ENCODE assay signal across 13 mouse cellular contexts in genomic region chr1:166255091-166255490, GRCm38 (mm10). TPM values are rescaled to one million over a fixed set of nuclear protein-coding genes. Genes with fewer than 3 reads are reported as not detected.
A peak's percentile ranks its signal among the peaks of the same experiment; 100 is the strongest.
DNase-seq lines count a peak whose midpoint lies in the region; ATAC-seq and TF ChIP-seq lines count a peak whose summit lies in the region.
"Had no signal": no experiment of that assay in that cellular context is flagged by ENCODE, and none has a peak within 500 bp of the region (broad histone marks: within the 10 kb centered on the region; RNA-seq: fewer than 3 reads in every experiment).

No protein-coding gene starts in this region.

- no peak overlapping the region for H3K27ac ChIP-seq in heart, embryonic 15.5 days
- no peak overlapping the region for H3K27ac ChIP-seq in heart, adult 2 months
- 0 out of 2 replicates have a peak overlapping the region, but pooled peaks have one; percentile 32 for H3K27ac ChIP-seq in cortical plate, adult 2 months (ENCODE audit: insufficient read depth, low read length)
- peak overlapping the region; percentile 55; the same call in 1 of the 2 replicates for H3K27ac ChIP-seq in forebrain, postnatal 0 days (ENCODE audit: low read depth, low read length)
- H3K27ac ChIP-seq in midbrain, embryonic 14.5 days (replicated peaks; ENCODE audit: low read depth, low read length) = no peak overlapping the region

- H3K4me1 ChIP-seq in heart, embryonic 15.5 days (replicated peaks) = peaks cover 16% of the 10 kb centered on the region
- no peaks in the 10 kb centered on the region; the same call in 1 of the 2 replicates for H3K4me1 ChIP-seq in heart, adult 2 months (ENCODE audit: control insufficient read depth, insufficient read depth, low read length)
- H3K4me1 ChIP-seq in cortical plate, adult 2 months (ENCODE audit: control insufficient read depth, insufficient read depth, low read length) = peaks cover 3% of the 10 kb centered on the region
- H3K4me1 ChIP-seq in forebrain, postnatal 0 days (ENCODE audit: insufficient read depth) = 0 out of 2 replicates have a peak, but pooled peaks cover 9% of the 10 kb centered on the region
- peaks cover 25% of the 10 kb centered on the region for H3K4me1 ChIP-seq in midbrain, embryonic 14.5 days (ENCODE audit: control insufficient read depth, insufficient read depth, low read length)

- DNase-seq in heart, adult 2 months = no peak
- DNase-seq in forebrain, postnatal 0 days = no peak
- DNase-seq in midbrain, embryonic 14.5 days = no peak
- DNase-seq in embryo, embryonic 10.5 days (ENCODE audit: low spot score) = no peak
- no peak for DNase-seq in cerebellum, adult 9-11 months
- DNase-seq in layer of hippocampus, postnatal 36 days = no peak
- DNase-seq: cerebellum, postnatal 36 days; thymus, adult 2 months had no signal

- no peak for ATAC-seq in heart, embryonic 15.5 days (replicated peaks; ENCODE audit: insufficient number of reproducible peaks, insufficient read depth, low FRiP score, low read depth)
- ATAC-seq in forebrain, postnatal 0 days = no peak
- no peak for ATAC-seq in midbrain, embryonic 14.5 days (ENCODE audit: low FRiP score, low TSS enrichment)

- TF ChIP-seq CTCF in heart, adult 2 months (IDR thresholded peaks at IDR 0.05) = no peak
- no peak for TF ChIP-seq CTCF in cortical plate, adult 2 months (IDR thresholded peaks at IDR 0.05; ENCODE audit: extremely low read depth, insufficient read depth, low read length)
- TF ChIP-seq CTCF in forebrain, postnatal 0 days (IDR thresholded peaks at IDR 0.05; ENCODE audit: low read depth) = no peak

- peaks cover 56% of the 10 kb centered on the region for H3K27me3 ChIP-seq in heart, embryonic 15.5 days
- H3K27me3 ChIP-seq in heart, adult 2 months (ENCODE audit: control insufficient read depth, insufficient read depth, low read length) = peaks cover 6% of the 10 kb centered on the region; the same call in 1 of the 2 replicates
- no peaks in the 10 kb centered on the region for H3K27me3 ChIP-seq in forebrain, postnatal 0 days (ENCODE audit: insufficient read depth, low read length)
- no peaks in the 10 kb centered on the region for H3K27me3 ChIP-seq in midbrain, embryonic 14.5 days (ENCODE audit: control insufficient read depth, insufficient read depth, low read length)

- no peaks in the 10 kb centered on the region for H3K36me3 ChIP-seq in heart, embryonic 15.5 days
- H3K36me3 ChIP-seq in heart, adult 2 months (ENCODE audit: control insufficient read depth, insufficient read depth, low read length) = no peaks in the 10 kb centered on the region
- H3K36me3 ChIP-seq in forebrain, postnatal 0 days (ENCODE audit: insufficient read depth) = no peaks in the 10 kb centered on the region
- no peaks in the 10 kb centered on the region for H3K36me3 ChIP-seq in midbrain, embryonic 14.5 days (ENCODE audit: control insufficient read depth, insufficient read depth, low read length)

- TF ChIP-seq POLR2A in heart, adult 2 months (IDR thresholded peaks at IDR 0.05; ENCODE audit: insufficient read depth, low read depth, low read length) = no peak
- TF ChIP-seq POLR2A in cortical plate, adult 2 months (IDR thresholded peaks at IDR 0.05; ENCODE audit: extremely low read depth, insufficient read depth, low read length) = no peak

- intact Hi-C loops in heart, adult 2 months (cut with DNase I) = loop anchor here (2.0 to 5.0 kb wide), 2 partner anchors 42 to 94 kb away; no protein-coding TSS in a partner anchor

- H3K79me2 ChIP-seq in heart, adult 2 months (replicated peaks; ENCODE audit: control insufficient read depth, insufficient read depth, low read length) = no peaks in the 10 kb centered on the region

- no peaks in the 10 kb centered on the region for H3K9me3 ChIP-seq in heart, embryonic 15.5 days (replicated peaks)
- H3K9me3 ChIP-seq in forebrain, postnatal 0 days (ENCODE audit: low read length) = no peaks in the 10 kb centered on the region
- no peaks in the 10 kb centered on the region for H3K9me3 ChIP-seq in midbrain, embryonic 14.5 days (ENCODE audit: control insufficient read depth, low read length)
- H3K9me3 ChIP-seq: megakaryocyte, embryonic 14.5 days had no signal

- peak overlapping the region; percentile 57 for H3K4me3 ChIP-seq in heart, embryonic 15.5 days
- H3K4me3 ChIP-seq in heart, adult 2 months = no peak overlapping the region
- peak overlapping the region; percentile 88 for H3K4me3 ChIP-seq in cortical plate, adult 2 months (ENCODE audit: insufficient read depth, low read length)
- peak overlapping the region; percentile 64 for H3K4me3 ChIP-seq in forebrain, postnatal 0 days (ENCODE audit: low read depth, low read length)
- peak overlapping the region; percentile 44 for H3K4me3 ChIP-seq in midbrain, embryonic 14.5 days (replicated peaks; ENCODE audit: low read depth, low read length)

- 45% methylated on average over 8 of the region's 8 CpGs for WGBS in heart, embryonic 15.5 days
- WGBS in heart, adult 2 months = 53% methylated on average over 8 of the region's 8 CpGs
- 20% methylated on average over 8 of the region's 8 CpGs for WGBS in forebrain, postnatal 0 days
- WGBS in midbrain, embryonic 14.5 days = 3% methylated on average over 8 of the region's 8 CpGs

- no peak overlapping the region; the same call in 1 of the 2 replicates for H3K4me2 ChIP-seq in heart, embryonic 15.5 days
- peak overlapping the region; percentile 88 for H3K4me2 ChIP-seq in forebrain, postnatal 0 days (ENCODE audit: low read depth)
- peak overlapping the region; percentile 78 for H3K4me2 ChIP-seq in midbrain, embryonic 14.5 days (ENCODE audit: low read length)

- no peak overlapping the region for H3K9ac ChIP-seq in heart, embryonic 15.5 days
- H3K9ac ChIP-seq in heart, adult 2 months (ENCODE audit: low read depth, low read length) = no peak overlapping the region
- H3K9ac ChIP-seq in forebrain, postnatal 0 days = 0 out of 2 replicates have a peak overlapping the region, but pooled peaks have one; percentile 59
- 0 out of 2 replicates have a peak overlapping the region, but pooled peaks have one; percentile 27 for H3K9ac ChIP-seq in midbrain, embryonic 14.5 days (replicated peaks; ENCODE audit: low read length)

- no peak for TF ChIP-seq EP300 in heart, adult 2 months (IDR thresholded peaks at IDR 0.05; ENCODE audit: insufficient read depth, low read depth, low read length)

RNA-seq across cellular contexts. Expression of gene Ildr2, which starts 1.2 kb away (rescaled TPM):
- polyA plus RNA-seq in heart, embryonic 15.5 days (2015; fragmentation: Nextera tagmentation; extraction: Ambion mirVana) = 0.92 and 1.2 TPM in 2 replicates
- total RNA-seq in heart, adult 2 months (2021) = 1 to 10 TPM; 2.4 to 2.9 TPM
- polyA plus RNA-seq in heart, adult 2 months (2012; rRNA removed) = 0.25 and 1.00 TPM in 2 replicates
- polyA plus RNA-seq in cortical plate, adult 2 months (2012; rRNA removed) = 27.8 and 28.9 TPM in 2 replicates
- total RNA-seq in forebrain, postnatal 0 days (2014; rRNA removed) = 24.4 and 38.1 TPM in 2 replicates
- 3.2 and 6.4 TPM in 2 replicates for polyA plus RNA-seq in forebrain, postnatal 0 days (2015; fragmentation: Nextera tagmentation; extraction: Ambion mirVana)
- 3.7 and 4.1 TPM in 2 replicates for polyA plus RNA-seq in midbrain, embryonic 14.5 days (2014; fragmentation: Nextera tagmentation; extraction: Ambion mirVana)
- 10 to 100 TPM; 66.1 to 69.9 TPM for total RNA-seq in layer of hippocampus, postnatal 36 days (2021)
- total RNA-seq: CH12.LX had no signal

RNA-seq across cellular contexts. Expression of gene Mael, which starts 16.5 kb away (rescaled TPM):
- 0.11 and 0.18 TPM in 2 replicates for polyA plus RNA-seq in heart, embryonic 15.5 days (2015; fragmentation: Nextera tagmentation; extraction: Ambion mirVana)
- total RNA-seq in heart, adult 2 months (2021) = not detected
- polyA plus RNA-seq in heart, adult 2 months (2012; rRNA removed) = 0.18 and 0.26 TPM in 2 replicates
- 0.06 TPM in 1 of 2 replicates, not detected in the other for polyA plus RNA-seq in cortical plate, adult 2 months (2012; rRNA removed)
- 0.10 TPM in 1 of 2 replicates, not detected in the other for total RNA-seq in forebrain, postnatal 0 days (2014; rRNA removed)
- not detected in 2 replicates for polyA plus RNA-seq in forebrain, postnatal 0 days (2015; fragmentation: Nextera tagmentation; extraction: Ambion mirVana)
- not detected in 2 replicates for polyA plus RNA-seq in midbrain, embryonic 14.5 days (2014; fragmentation: Nextera tagmentation; extraction: Ambion mirVana)
- total RNA-seq in layer of hippocampus, postnatal 36 days (2021) = not detected
- total RNA-seq: CH12.LX; liver, adult 2 months had no signal
- polyA plus RNA-seq: liver, adult 2 months had no signal

Comparison
In these comparisons a context has a peak if more than half of its experiments do, and no peak if none do; other contexts are left out.
1. H3K27ac ChIP-seq: peak in cortical plate, adult 2 months (single experiment) and forebrain, postnatal 0 days (single experiment); none in heart, embryonic 15.5 days (single experiment), heart, adult 2 months (single experiment) and midbrain, embryonic 14.5 days (single experiment).
2. H3K9ac ChIP-seq: peak in forebrain, postnatal 0 days (single experiment) and midbrain, embryonic 14.5 days (single experiment); none in heart, embryonic 15.5 days (single experiment) and heart, adult 2 months (single experiment).